Mouse (Mus musculus) activated CD4-positive, CD25-positive, alpha-beta regulatory T cell, adult 9 weeks (primary cell): Measurements from ENCODE around the gene Gm14124. TPM values are rescaled to one million over a fixed set of nuclear protein-coding genes. Genes with fewer than 3 reads are reported as not detected.

Experiments used
- polyA plus RNA-seq: library from polyadenylated mRNA; unstranded; fragments of 100-300 nt; shearing (Covaris generic); gene quantifications from one replicate; pipeline ENCODE4 v1.2.1, GENCODE M21; 2017

Gene Gm14124
- polyA plus RNA-seq = 0.26 TPM

GRCm38 (mm10) chr2:150257291-150257690 lies at the start of gene Gm14124:
TSS of gene Gm14124 (plus strand) at chr2:150257517.

GRCm38 (mm10) chr2:150217600-150218362 lies 39.5 kb upstream of the Gm14124 start, which contains the start of gene Zfp937:
TSS of gene Zfp937 (plus strand) at chr2:150218073.

GRCm38 (mm10) chr2:150255491-150255890 lies 1.8 kb upstream of the Gm14124 start, which contains the start of gene Gm21994:
TSS of gene Gm21994 (minus strand) at chr2:150255591.

Other genes with a start within 250 kb of the Gm14124 start
- gene Zfp120, start 120.8 kb upstream of the Gm14124 start, polyA plus RNA-seq = 31.1 TPM
- gene Gm10770, start 77.8 kb upstream of the Gm14124 start, polyA plus RNA-seq = not detected
- 1.7 TPM for gene Gm14139, start 75.8 kb upstream of the Gm14124 start, polyA plus RNA-seq
- 18.2 TPM for gene Zfp937, start 39.4 kb upstream of the Gm14124 start, polyA plus RNA-seq
- 46.5 TPM for gene Gm21994, start 1.9 kb upstream of the Gm14124 start, polyA plus RNA-seq
- 26.5 TPM for gene Gm10130, start 66.2 kb downstream of the Gm14124 start, polyA plus RNA-seq
- 8.5 TPM for gene 3300002I08Rik, start 105.2 kb downstream of the Gm14124 start, polyA plus RNA-seq
- gene Zfp442, start 194.0 kb downstream of the Gm14124 start, polyA plus RNA-seq = 9.4 TPM
- gene Zfp345, start 227.6 kb downstream of the Gm14124 start, polyA plus RNA-seq = 0.50 TPM